Mouse (Mus musculus): ENCODE results near the gene Sned1. TPM values are rescaled to one million over a fixed set of nuclear protein-coding genes. Genes with fewer than 3 reads are reported as not detected.
A peak's percentile ranks its signal among the peaks of the same experiment; 100 is the strongest.
"Not testable (repeated sequence)": the region's sequence is repeated elsewhere in the genome, so short reads cannot be mapped to it uniquely, and the experiment has no call there.

Sned1 gene
- polyA plus RNA-seq, 1 experiment from 2014 or later, result 2.6 TPM

GRCm38 (mm10) chr1:93289678-93290214 lies 54.1 kb downstream of the Sned1 start:
- Histone ChIP-seq H3K9me3 (ENCODE audit: control insufficient read depth, low read length) (no peaks in the 10 kb centered on the region), H3K27ac (ENCODE audit: low read length) (no peak overlapping the region), H3K36me3 (ENCODE audit: control insufficient read depth, insufficient read depth, low read length) (no peaks in the 10 kb centered on the region), H3K27me3 (replicated peaks; ENCODE audit: control insufficient read depth, insufficient read depth, low read length) (no peaks in the 10 kb centered on the region), H3K4me2 (ENCODE audit: low read depth, low read length) (no peak overlapping the region), H3K4me1 (ENCODE audit: control insufficient read depth, insufficient read depth, low read length) (no peaks in the 10 kb centered on the region), H3K4me3 (ENCODE audit: low read length) (no peak overlapping the region), H3K9ac (ENCODE audit: low read depth, low read length) (no peak overlapping the region)
- no peak for ATAC-seq
- WGBS, result 31% methylated on average over 3 of the region's 3 CpGs

- Histone ChIP-seq H3K4me1 (ENCODE audit: control insufficient read depth, insufficient read depth, low read length) (no peaks in the 10 kb centered on the region), H3K4me2 (ENCODE audit: low read depth, low read length) (no peak overlapping the region), H3K27me3 (replicated peaks; ENCODE audit: control insufficient read depth, insufficient read depth, low read length) (no peaks in the 10 kb centered on the region), H3K9ac (ENCODE audit: low read depth, low read length) (no peak overlapping the region), H3K27ac (ENCODE audit: low read length) (no peak overlapping the region), H3K9me3 (ENCODE audit: control insufficient read depth, low read length) (no peaks in the 10 kb centered on the region), H3K36me3 (ENCODE audit: control insufficient read depth, insufficient read depth, low read length) (0 out of 2 replicates have a peak, but pooled peaks cover 4% of the 10 kb centered on the region), H3K4me3 (ENCODE audit: low read length) (no peak overlapping the region)
- no peak for ATAC-seq
- WGBS, result 77% methylated on average over 4 of the region's 4 CpGs
Observed at GRCm38 (mm10) chr1:93290956-93291355, 55.3 kb downstream of the Sned1 start.

- 88% methylated on average over 1 of the region's 1 CpGs for WGBS
- no peak for ATAC-seq
- no peaks in the 10 kb centered on the region for H3K9me3 ChIP-seq (ENCODE audit: control insufficient read depth, low read length)
- no peaks in the 10 kb centered on the region for H3K4me1 ChIP-seq (ENCODE audit: control insufficient read depth, insufficient read depth, low read length)
- H3K9ac ChIP-seq (ENCODE audit: low read depth, low read length), result no peak overlapping the region
- H3K27ac ChIP-seq (ENCODE audit: low read length), result no peak overlapping the region
- 0 out of 2 replicates have a peak, but pooled peaks cover 5% of the 10 kb centered on the region for H3K36me3 ChIP-seq (ENCODE audit: control insufficient read depth, insufficient read depth, low read length)
- H3K27me3 ChIP-seq (replicated peaks; ENCODE audit: control insufficient read depth, insufficient read depth, low read length), result no peaks in the 10 kb centered on the region
- H3K4me3 ChIP-seq (ENCODE audit: low read length), result no peak overlapping the region
- H3K4me2 ChIP-seq (ENCODE audit: low read depth, low read length), result no peak overlapping the region
Observed at GRCm38 (mm10) chr1:93291591-93291990, 56.0 kb downstream of the Sned1 start.

GRCm38 (mm10) chr1:93292006-93292405 lies 56.4 kb downstream of the Sned1 start:
- Histone ChIP-seq H3K9ac (ENCODE audit: low read depth, low read length) (no peak overlapping the region), H3K4me1 (ENCODE audit: control insufficient read depth, insufficient read depth, low read length) (no peaks in the 10 kb centered on the region), H3K36me3 (ENCODE audit: control insufficient read depth, insufficient read depth, low read length) (0 out of 2 replicates have a peak, but pooled peaks cover 5% of the 10 kb centered on the region), H3K27me3 (replicated peaks; ENCODE audit: control insufficient read depth, insufficient read depth, low read length) (no peaks in the 10 kb centered on the region), H3K9me3 (ENCODE audit: control insufficient read depth, low read length) (no peaks in the 10 kb centered on the region), H3K4me3 (ENCODE audit: low read length) (no peak overlapping the region), H3K27ac (ENCODE audit: low read length) (no peak overlapping the region), H3K4me2 (ENCODE audit: low read depth, low read length) (no peak overlapping the region)
- 68% methylated on average over 8 of the region's 8 CpGs for WGBS
- no peak for ATAC-seq

- not testable (repeated sequence) for H3K4me3 ChIP-seq (ENCODE audit: low read length); H3K27ac ChIP-seq (ENCODE audit: low read length); H3K9ac ChIP-seq (ENCODE audit: low read depth, low read length); ATAC-seq; H3K4me1 ChIP-seq (ENCODE audit: control insufficient read depth, insufficient read depth, low read length); H3K27me3 ChIP-seq (replicated peaks; ENCODE audit: control insufficient read depth, insufficient read depth, low read length); H3K4me2 ChIP-seq (ENCODE audit: low read depth, low read length); H3K36me3 ChIP-seq (ENCODE audit: control insufficient read depth, insufficient read depth, low read length); H3K9me3 ChIP-seq (ENCODE audit: control insufficient read depth, low read length)
- WGBS, result 80% methylated on average over 3 of the region's 3 CpGs
Observed at GRCm38 (mm10) chr1:93294491-93294890, 58.9 kb downstream of the Sned1 start.

GRCm38 (mm10) chr1:93299791-93300190 lies 64.2 kb downstream of the Sned1 start:
- Histone ChIP-seq H3K36me3 (ENCODE audit: control insufficient read depth, insufficient read depth, low read length) (0 out of 2 replicates have a peak, but pooled peaks cover 7% of the 10 kb centered on the region), H3K9me3 (ENCODE audit: control insufficient read depth, low read length) (no peaks in the 10 kb centered on the region), H3K4me2 (ENCODE audit: low read depth, low read length) (no peak overlapping the region), H3K9ac (ENCODE audit: low read depth, low read length) (no peak overlapping the region), H3K4me1 (ENCODE audit: control insufficient read depth, insufficient read depth, low read length) (peaks cover 3% of the 10 kb centered on the region), H3K4me3 (ENCODE audit: low read length) (no peak overlapping the region), H3K27me3 (replicated peaks; ENCODE audit: control insufficient read depth, insufficient read depth, low read length) (no peaks in the 10 kb centered on the region), H3K27ac (ENCODE audit: low read length) (no peak overlapping the region)
- ATAC-seq, result 0 out of 2 replicates have a peak, but pooled peaks have one; percentile 36
- WGBS, result 62% methylated on average over 4 of the region's 4 CpGs

- H3K4me1 ChIP-seq (ENCODE audit: control insufficient read depth, insufficient read depth, low read length), result peaks cover 7% of the 10 kb centered on the region
- ATAC-seq, result no peak
- H3K27me3 ChIP-seq (replicated peaks; ENCODE audit: control insufficient read depth, insufficient read depth, low read length), result no peaks in the 10 kb centered on the region
- H3K9ac ChIP-seq (ENCODE audit: low read depth, low read length), result no peak overlapping the region
- H3K27ac ChIP-seq (ENCODE audit: low read length), result no peak overlapping the region
- 96% methylated on average over 3 of the region's 3 CpGs for WGBS
- H3K36me3 ChIP-seq (ENCODE audit: control insufficient read depth, insufficient read depth, low read length), result 0 out of 2 replicates have a peak, but pooled peaks cover 7% of the 10 kb centered on the region
- no peak overlapping the region for H3K4me3 ChIP-seq (ENCODE audit: low read length)
- no peaks in the 10 kb centered on the region for H3K9me3 ChIP-seq (ENCODE audit: control insufficient read depth, low read length)
- H3K4me2 ChIP-seq (ENCODE audit: low read depth, low read length), result no peak overlapping the region
Observed at GRCm38 (mm10) chr1:93300578-93300977, 64.9 kb downstream of the Sned1 start.

- Histone ChIP-seq H3K27ac (ENCODE audit: low read length) (no peak within 1 kb of the TSS), H3K9ac (ENCODE audit: low read depth, low read length) (peak within 1 kb of the TSS; percentile 79), H3K9me3 (ENCODE audit: control insufficient read depth, low read length) (no peaks in the 10 kb centered on the region), H3K4me3 (ENCODE audit: low read length) (peak within 1 kb of the TSS; percentile 84), H3K27me3 (replicated peaks; ENCODE audit: control insufficient read depth, insufficient read depth, low read length) (no peaks in the 10 kb centered on the region), H3K4me1 (ENCODE audit: control insufficient read depth, insufficient read depth, low read length) (peaks cover 7% of the 10 kb centered on the region), H3K4me2 (ENCODE audit: low read depth, low read length) (peak within 1 kb of the TSS; percentile 74), H3K36me3 (ENCODE audit: control insufficient read depth, insufficient read depth, low read length) (no peaks in the 10 kb centered on the region)
- WGBS, result 7% methylated on average over 36 of the region's 36 CpGs
- ATAC-seq, result peak; percentile 97
Observed at GRCm38 (mm10) chr1:93305581-93306337, 70.1 kb downstream of the Sned1 start, which contains the start of gene Mterf4. Gene Mterf4, minus strand, starts transcription at chr1:93305915.

- no peaks in the 10 kb centered on the region for H3K27me3 ChIP-seq (replicated peaks; ENCODE audit: control insufficient read depth, insufficient read depth, low read length)
- no peak for ATAC-seq
- 89% methylated on average over 6 of the region's 6 CpGs for WGBS
- H3K4me1 ChIP-seq (ENCODE audit: control insufficient read depth, insufficient read depth, low read length), result no peaks in the 10 kb centered on the region
- no peak overlapping the region for H3K9ac ChIP-seq (ENCODE audit: low read depth, low read length)
- no peaks in the 10 kb centered on the region for H3K9me3 ChIP-seq (ENCODE audit: control insufficient read depth, low read length)
- H3K4me2 ChIP-seq (ENCODE audit: low read depth, low read length), result no peak overlapping the region
- H3K4me3 ChIP-seq (ENCODE audit: low read length), result no peak overlapping the region
- H3K36me3 ChIP-seq (ENCODE audit: control insufficient read depth, insufficient read depth, low read length), result peaks cover 9% of the 10 kb centered on the region; the same call in 1 of the 2 replicates
- no peak overlapping the region for H3K27ac ChIP-seq (ENCODE audit: low read length)
Observed at GRCm38 (mm10) chr1:93323973-93324372, 88.3 kb downstream of the Sned1 start.
